Mouse (Mus musculus) heart, embryonic 14.5 days (tissue): ENCODE results near the gene Kalrn. TPM values are rescaled to one million over a fixed set of nuclear protein-coding genes. Genes with fewer than 3 reads are reported as not detected.

Source experiments
- ATAC-seq: fragments of 200-750 bp; cut with Nextera tagmentation; 2 replicates; pipeline ENCODE4 v1.8.0; 2017; ENCODE audit warnings: low read depth, moderate TSS enrichment; ENCODE audit not compliant: insufficient number of reproducible peaks, insufficient read depth, low FRiP score
- H3K27ac ChIP-seq, 2 experiments: fragments of 200-500 bp in 1 of 2; fragments of 300-500 bp in 1 of 2; sonication (generic) in 1 of 2; replicated peaks in 1 of 2; 2 replicates each; pipeline ENCODE4 v1.5.1; 2012 to 2014; ENCODE audit warnings: low read depth in 2 of 2, low read length in 2 of 2, control low read depth in 1 of 2, mild to moderate bottlenecking in 1 of 2, mixed read lengths in 1 of 2; ENCODE audit not compliant: control insufficient read depth in 1 of 2, insufficient read depth in 1 of 2
- H3K27me3 ChIP-seq: fragments of 300-500 bp; sonication (generic); 2 replicates; pipeline ENCODE4 v1.6.1; 2014; ENCODE audit warnings: mild to moderate bottlenecking, low read length, control low read depth; ENCODE audit not compliant: control insufficient read depth, insufficient read depth
- H3K36me3 ChIP-seq: fragments of 300-500 bp; sonication (generic); 2 replicates; pipeline ENCODE4 v1.6.1; 2014; ENCODE audit warnings: mild to moderate bottlenecking, control low read depth, low read length, mixed read lengths; ENCODE audit not compliant: control insufficient read depth, insufficient read depth
- H3K4me1 ChIP-seq, 2 experiments: fragments of 200-500 bp in 1 of 2; fragments of 300-500 bp in 1 of 2; sonication (generic) in 1 of 2; 2 replicates each; pipeline ENCODE4 v1.6.1; 2012 to 2014; ENCODE audit warnings: low read length in 2 of 2, control low read depth in 1 of 2, mixed read lengths in 1 of 2; ENCODE audit not compliant: control insufficient read depth in 2 of 2, insufficient read depth in 2 of 2
- H3K4me2 ChIP-seq: fragments of 300-500 bp; sonication (generic); 2 replicates; pipeline ENCODE4 v1.6.1; 2014; ENCODE audit warnings: mild to moderate bottlenecking, low read length
- H3K4me3 ChIP-seq, 2 experiments: fragments of 200-500 bp in 1 of 2; fragments of 300-500 bp in 1 of 2; sonication (generic) in 1 of 2; 2 replicates each; pipeline ENCODE4 v1.5.1; 2012 to 2014; ENCODE audit warnings: low read length in 2 of 2, mild to moderate bottlenecking in 2 of 2, control low read depth in 1 of 2, low read depth in 1 of 2, moderate library complexity in 1 of 2; ENCODE audit not compliant: control insufficient read depth in 1 of 2, insufficient read depth in 1 of 2
- H3K9ac ChIP-seq: fragments of 300-500 bp; sonication (generic); 2 replicates; pipeline ENCODE4 v1.6.1; 2014; ENCODE audit warnings: mild to moderate bottlenecking, low read length
- H3K9me3 ChIP-seq: fragments of 300-500 bp; sonication (generic); 2 replicates; pipeline ENCODE4 v1.6.1; 2016; ENCODE audit warnings: low read length, control low read depth; ENCODE audit not compliant: control insufficient read depth
- WGBS: fragments of 180-500 bp; shearing (Covaris S2); extraction: QIAGEN DNeasy Blood & Tissue Kit; methylation state at CpG from one replicate; pipeline ENCODE4 v1.1.7; 2014; 5-methylcytosine and 5-hydroxymethylcytosine counted together
- polyA plus RNA-seq: library from polyadenylated mRNA; unstranded; fragments of >200 nt; fragmentation: Nextera tagmentation; extraction: Ambion mirVana; gene quantifications from 2 replicates; pipeline ENCODE4 v1.2.1, GENCODE M21; 2014

Kalrn gene
- polyA plus RNA-seq, 1 experiment from 2014 or later, result 33.4 TPM

- H3K9ac ChIP-seq, result no peak overlapping the region
- H3K4me1 ChIP-seq, result peaks cover 33 to 49% of the 10 kb centered on the region in 2 experiments
- H3K36me3 ChIP-seq, result no peaks in the 10 kb centered on the region
- peak overlapping the region in 1 of 2 experiments; percentile 58; a peak in 2 of 4 replicates for H3K27ac ChIP-seq
- no peak for ATAC-seq
- peak overlapping the region; percentile 31; the same call in 1 of the 2 replicates for H3K4me2 ChIP-seq
- no peak overlapping the region for H3K4me3 ChIP-seq
- H3K27me3 ChIP-seq, result no peaks in the 10 kb centered on the region
- WGBS, result 80% methylated on average over 9 of the region's 9 CpGs
- H3K9me3 ChIP-seq, result no peaks in the 10 kb centered on the region
Observed at GRCm38 (mm10) chr16:34329876-34330275, 243.5 kb downstream of the Kalrn start.

- Histone ChIP-seq H3K4me1 (peaks cover 33 to 44% of the 10 kb centered on the region in 2 experiments), H3K9ac (no peak overlapping the region), H3K36me3 (no peaks in the 10 kb centered on the region), H3K27me3 (no peaks in the 10 kb centered on the region), H3K27ac (peak overlapping the region; percentile 5 to 58; a peak in 2 of 4 replicates), H3K4me2 (peak overlapping the region; percentile 31), H3K4me3 (no peak overlapping the region), H3K9me3 (no peaks in the 10 kb centered on the region)
- WGBS, result 40% methylated on average over 12 of the region's 12 CpGs
- no peak for ATAC-seq
Observed at GRCm38 (mm10) chr16:34329431-34329873, 243.9 kb downstream of the Kalrn start.

GRCm38 (mm10) chr16:34327890-34328289 lies 245.4 kb downstream of the Kalrn start:
- no peak overlapping the region for H3K4me2 ChIP-seq
- 53% methylated on average over 5 of the region's 5 CpGs for WGBS
- H3K4me3 ChIP-seq, result no peak overlapping the region
- peaks cover 27 to 41% of the 10 kb centered on the region in 2 experiments for H3K4me1 ChIP-seq
- no peaks in the 10 kb centered on the region for H3K27me3 ChIP-seq
- no peak for ATAC-seq
- H3K9ac ChIP-seq, result no peak overlapping the region
- no peaks in the 10 kb centered on the region for H3K36me3 ChIP-seq
- no peak overlapping the region for H3K27ac ChIP-seq
- H3K9me3 ChIP-seq, result no peaks in the 10 kb centered on the region

- Histone ChIP-seq H3K27ac (no peak overlapping the region), H3K4me3 (no peak overlapping the region), H3K36me3 (no peaks in the 10 kb centered on the region), H3K4me2 (no peak overlapping the region), H3K27me3 (no peaks in the 10 kb centered on the region), H3K9ac (no peak overlapping the region), H3K9me3 (no peaks in the 10 kb centered on the region), H3K4me1 (peaks cover 19 to 33% of the 10 kb centered on the region in 2 experiments)
- WGBS, result 72% methylated on average over 3 of the region's 3 CpGs
- ATAC-seq, result no peak
Observed at GRCm38 (mm10) chr16:34325869-34326268, 247.5 kb downstream of the Kalrn start.

- ATAC-seq, result no peak
- no peaks in the 10 kb centered on the region for H3K9me3 ChIP-seq
- no peak overlapping the region for H3K4me3 ChIP-seq
- peaks cover 24 to 33% of the 10 kb centered on the region in 2 experiments for H3K4me1 ChIP-seq
- WGBS, result 94% methylated on average over 4 of the region's 4 CpGs
- no peaks in the 10 kb centered on the region for H3K36me3 ChIP-seq
- H3K4me2 ChIP-seq, result no peak overlapping the region
- H3K27ac ChIP-seq, result no peak overlapping the region
- no peak overlapping the region for H3K9ac ChIP-seq
- H3K27me3 ChIP-seq, result no peaks in the 10 kb centered on the region
Observed at GRCm38 (mm10) chr16:34325161-34325560, 248.2 kb downstream of the Kalrn start.

- Histone ChIP-seq H3K9ac (no peak overlapping the region), H3K27me3 (no peaks in the 10 kb centered on the region), H3K9me3 (no peaks in the 10 kb centered on the region), H3K36me3 (no peaks in the 10 kb centered on the region), H3K4me1 (peaks cover 23 to 33% of the 10 kb centered on the region in 2 experiments), H3K4me2 (no peak overlapping the region), H3K27ac (no peak overlapping the region), H3K4me3 (no peak overlapping the region)
- WGBS, result 75% methylated on average over 3 of the region's 3 CpGs
- ATAC-seq, result no peak
Observed at GRCm38 (mm10) chr16:34324735-34325134, 248.6 kb downstream of the Kalrn start.

- 68% methylated on average over 1 of the region's 1 CpGs for WGBS
- peaks cover 25 to 34% of the 10 kb centered on the region in 2 experiments for H3K4me1 ChIP-seq
- no peak for ATAC-seq
Observed at GRCm38 (mm10) chr16:34323496-34323895, 249.8 kb downstream of the Kalrn start.

GRCm38 (mm10) chr16:34322546-34322945 lies 250.8 kb downstream of the Kalrn start:
- Histone ChIP-seq H3K4me1 (peaks cover 23 to 36% of the 10 kb centered on the region in 2 experiments), H3K27ac (no peak overlapping the region), H3K9me3 (no peaks in the 10 kb centered on the region), H3K9ac (no peak overlapping the region), H3K4me2 (no peak overlapping the region), H3K36me3 (no peaks in the 10 kb centered on the region), H3K4me3 (no peak overlapping the region), H3K27me3 (no peaks in the 10 kb centered on the region)
- WGBS, result 16% methylated on average over 4 of the region's 4 CpGs
- ATAC-seq, result peak; percentile 75

More at GRCm38 (mm10) chr16:34323496-34323895, 249.8 kb downstream of the Kalrn start:
- no peaks in the 10 kb centered on the region for H3K9me3 ChIP-seq
- H3K4me3 ChIP-seq, result no peak overlapping the region
- no peak overlapping the region for H3K9ac ChIP-seq
- no peaks in the 10 kb centered on the region for H3K36me3 ChIP-seq
- no peak overlapping the region for H3K4me2 ChIP-seq
- H3K27ac ChIP-seq, result no peak overlapping the region
- no peaks in the 10 kb centered on the region for H3K27me3 ChIP-seq
